Mouse (Mus musculus): ENCODE results near the gene Snrk. TPM values are rescaled to one million over a fixed set of nuclear protein-coding genes. Genes with fewer than 3 reads are reported as not detected.

Snrk gene
- total RNA-seq, 2 experiments from 2014 or later: 110 to 122 TPM

- DNase-seq (ENCODE audit: low spot score in 2 of 2): no peak
Measured at GRCm38 (mm10) chr9:122104285-122104829, 12.7 kb upstream of the Snrk start.

GRCm38 (mm10) chr9:122107701-122108375 lies 9.2 kb upstream of the Snrk start:
- DNase-seq (ENCODE audit: low spot score in 2 of 2): no peak

- DNase-seq (ENCODE audit: low spot score in 2 of 2): peak in 1 of 2 experiments; percentile 42
Measured at GRCm38 (mm10) chr9:122109553-122110225, 7.4 kb upstream of the Snrk start.

- DNase-seq (ENCODE audit: low spot score in 2 of 2): no peak
Measured at GRCm38 (mm10) chr9:122110508-122110907, 6.6 kb upstream of the Snrk start.

GRCm38 (mm10) chr9:122110921-122111320 lies 6.1 kb upstream of the Snrk start:
- no peak for DNase-seq (ENCODE audit: low spot score in 2 of 2)

- DNase-seq (ENCODE audit: low spot score in 2 of 2): no peak
Measured at GRCm38 (mm10) chr9:122115552-122115951, 1.5 kb upstream of the Snrk start.

- DNase-seq (ENCODE audit: low spot score in 2 of 2): no peak
Measured at GRCm38 (mm10) chr9:122116359-122116758, 707 bp upstream of the Snrk start.

DNA sequence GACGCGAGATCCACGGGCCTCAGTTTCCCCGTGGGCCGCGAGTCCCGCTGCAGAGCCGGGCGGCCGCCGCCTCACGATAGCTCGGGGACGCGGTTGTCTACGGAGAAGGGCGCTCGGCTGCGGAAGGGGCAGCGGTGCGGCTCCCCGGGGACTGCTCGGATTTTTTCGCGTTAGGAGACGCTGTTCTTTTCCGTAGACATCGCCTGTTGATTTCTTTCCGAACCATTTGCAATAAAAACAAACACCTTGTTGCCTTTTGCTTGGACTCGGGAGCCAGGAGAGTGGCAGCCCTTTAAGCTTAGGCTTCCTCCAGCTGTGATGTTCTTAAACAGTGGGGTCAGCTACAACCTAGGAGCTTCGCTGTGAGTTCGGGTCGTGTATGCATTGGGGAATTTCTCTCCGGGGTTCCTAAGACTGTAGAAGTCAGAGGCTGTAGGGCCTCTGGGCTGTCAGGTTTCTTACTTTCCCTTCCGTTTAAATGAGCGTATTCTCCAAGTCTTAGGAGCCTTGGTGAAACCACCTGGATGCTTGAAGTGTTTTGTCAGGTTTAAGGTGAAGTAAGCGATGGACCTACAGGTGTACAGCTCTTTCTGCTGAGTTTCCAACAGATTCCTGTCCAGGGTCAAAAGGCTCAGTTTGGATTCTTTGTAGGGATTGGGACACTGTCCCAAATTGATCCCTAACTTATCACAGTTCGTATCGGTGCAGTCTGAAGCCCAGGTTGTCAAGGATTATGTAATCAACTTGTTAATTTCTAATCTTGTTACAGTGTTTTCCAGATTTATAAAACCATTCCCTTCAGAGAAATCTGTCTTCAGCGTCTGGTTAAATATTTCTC lies 845 bp downstream of the Snrk start:
- peak in 1 of 2 experiments; percentile 43 for DNase-seq (ENCODE audit: low spot score in 2 of 2)

GRCm38 (mm10) chr9:122120089-122120488 lies 3.0 kb downstream of the Snrk start:
- DNase-seq (ENCODE audit: low spot score in 2 of 2): peak in 1 of 2 experiments; percentile 41

DNA sequence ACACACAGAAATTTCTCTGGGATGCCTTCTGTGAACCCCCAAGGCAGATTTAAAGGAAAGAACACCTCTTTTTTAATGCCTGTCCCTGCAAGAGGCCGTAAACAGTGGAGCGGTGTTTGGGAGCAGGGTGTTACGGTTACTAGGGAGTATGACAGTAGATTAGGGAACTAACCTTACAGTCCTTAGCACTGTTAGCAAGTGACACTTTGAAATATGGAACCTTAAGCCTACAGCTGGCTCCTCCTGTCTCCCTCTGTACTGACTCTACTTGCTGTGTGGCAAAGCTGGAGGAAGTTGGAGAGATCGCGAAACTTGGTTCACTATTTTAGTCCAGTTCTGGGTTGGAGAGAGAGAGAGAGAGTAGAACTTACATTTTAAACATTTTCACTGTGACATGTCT lies 5.0 kb downstream of the Snrk start:
- DNase-seq (ENCODE audit: low spot score in 2 of 2): no peak

DNA sequence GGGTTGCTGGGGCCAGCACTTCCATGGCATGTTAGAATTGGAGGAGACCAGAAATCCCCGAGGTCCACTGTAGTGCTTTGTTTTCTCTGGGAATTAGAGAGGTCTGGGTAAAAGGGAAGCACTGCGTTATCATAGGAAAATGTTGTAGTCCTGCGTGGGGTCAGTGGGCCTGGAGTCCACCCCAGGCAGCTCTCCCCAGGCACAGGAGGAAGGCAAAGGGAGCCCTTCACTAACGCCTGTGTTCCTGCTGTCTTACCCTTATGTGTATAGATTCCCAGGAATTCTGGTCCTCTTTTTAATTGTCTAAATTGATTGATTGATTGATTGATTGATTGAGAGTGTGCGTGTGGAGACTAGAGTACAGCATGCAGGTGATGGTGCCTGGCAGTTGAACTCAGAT lies 6.1 kb downstream of the Snrk start:
- no peak for DNase-seq (ENCODE audit: low spot score in 2 of 2)

GRCm38 (mm10) chr9:122125723-122126290 lies 8.7 kb downstream of the Snrk start:
- no peak for DNase-seq (ENCODE audit: low spot score in 2 of 2)

GRCm38 (mm10) chr9:122126790-122127189 lies 9.7 kb downstream of the Snrk start:
- no peak for DNase-seq (ENCODE audit: low spot score in 2 of 2)

- no peak for DNase-seq (ENCODE audit: low spot score in 2 of 2)
Measured at GRCm38 (mm10) chr9:122127271-122127785, 10.3 kb downstream of the Snrk start.

DNA sequence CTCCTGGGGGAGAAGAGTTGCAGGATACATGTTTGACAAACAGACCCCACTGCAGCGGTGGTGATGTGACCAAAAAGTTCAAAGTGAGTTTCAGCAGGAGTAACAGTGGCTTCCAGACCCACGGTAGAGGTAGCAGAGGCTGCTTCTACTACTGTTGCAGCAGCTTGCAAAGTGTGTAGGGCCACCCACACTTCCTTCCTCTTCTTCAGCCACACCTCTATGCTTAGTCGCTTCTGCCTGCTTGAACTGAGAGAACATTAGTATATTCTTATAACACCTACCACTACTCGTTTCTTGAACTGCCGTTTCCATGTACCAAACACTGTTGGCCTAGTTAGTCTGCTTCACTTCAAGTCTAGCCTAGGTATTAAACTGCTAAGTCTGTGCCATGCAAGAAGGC lies 11.6 kb downstream of the Snrk start:
- no peak for DNase-seq (ENCODE audit: low spot score in 2 of 2)

DNA sequence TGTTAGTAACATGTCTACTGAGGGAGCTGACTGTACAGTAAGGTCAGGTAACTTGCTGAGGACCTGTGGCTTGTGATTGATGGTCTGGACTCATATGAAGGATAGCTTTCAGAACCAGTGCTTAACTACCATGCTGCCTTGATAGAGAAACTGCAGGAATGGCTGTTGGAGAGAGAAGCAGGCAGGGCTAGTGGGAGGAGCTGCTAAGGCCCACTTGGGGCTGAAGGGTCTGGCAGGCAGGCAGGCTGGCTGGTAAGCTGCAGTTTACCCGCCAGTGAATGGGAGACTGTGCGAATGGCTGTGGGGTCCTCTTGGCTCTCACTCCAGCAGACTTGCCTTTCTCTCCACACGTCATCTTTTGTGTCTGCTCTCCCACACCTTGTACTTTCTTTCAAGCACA lies 13.6 kb downstream of the Snrk start:
- DNase-seq (ENCODE audit: low spot score in 2 of 2): no peak

DNA sequence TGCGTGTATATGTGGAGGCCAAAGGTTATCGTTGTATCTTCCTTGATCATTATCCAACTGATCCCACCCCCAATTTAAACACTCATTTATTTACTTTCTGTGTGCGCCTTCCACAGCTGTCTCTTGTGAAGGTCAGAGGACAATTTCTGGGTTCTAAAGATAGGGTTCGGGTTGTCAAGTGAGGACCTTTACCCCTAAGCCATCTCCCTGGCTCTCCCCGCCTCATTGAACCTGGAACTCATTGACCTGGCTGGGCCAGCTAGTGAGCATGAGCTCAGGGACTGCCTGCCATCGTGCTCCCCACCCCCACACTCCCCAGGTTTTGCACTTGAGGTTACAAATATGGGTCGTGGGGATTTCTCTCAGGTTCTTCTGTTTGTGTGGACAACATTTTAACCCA lies 15.1 kb downstream of the Snrk start:
- no peak for DNase-seq (ENCODE audit: low spot score in 2 of 2)

DNA sequence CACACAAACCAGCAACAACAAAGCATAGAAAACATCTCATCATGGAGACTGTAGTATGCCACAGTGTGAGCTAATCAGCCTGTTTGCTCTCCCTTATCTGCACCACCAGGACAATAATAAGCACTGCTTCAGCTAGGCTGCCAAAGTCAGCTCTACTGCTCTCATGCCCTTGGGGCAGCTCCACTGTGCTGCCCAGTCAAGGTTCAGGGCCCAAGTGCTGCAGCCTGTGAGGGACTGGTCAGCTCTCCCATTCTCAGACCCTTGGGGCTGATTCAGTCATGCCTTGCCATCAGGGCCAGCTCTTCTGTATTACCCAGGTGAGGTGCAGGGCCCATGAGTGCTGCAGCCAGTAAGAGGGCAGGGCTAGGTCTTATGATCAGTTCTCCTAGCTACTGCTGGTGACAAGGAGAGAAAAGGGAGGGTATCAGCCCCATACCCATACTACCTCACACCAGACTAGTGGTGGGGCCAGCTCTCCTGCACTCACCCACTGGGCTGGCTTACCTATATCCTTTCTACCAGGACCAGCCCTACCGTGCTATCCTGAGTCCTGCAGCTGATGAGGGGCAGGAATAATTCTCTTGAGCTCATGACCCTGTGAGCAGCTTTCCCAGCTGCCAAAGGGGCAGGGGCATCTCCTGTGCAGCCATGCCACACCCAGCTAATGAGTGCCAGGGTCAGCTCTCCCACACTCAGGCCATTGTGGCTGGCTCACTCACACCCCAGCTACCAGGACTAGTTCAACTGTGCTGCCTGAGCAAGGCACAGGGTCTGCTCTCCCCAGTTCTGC lies 18.2 kb downstream of the Snrk start:
- no peak for DNase-seq (ENCODE audit: low spot score in 2 of 2)

GRCm38 (mm10) chr9:122135885-122136170 lies 18.8 kb downstream of the Snrk start:
- DNase-seq (ENCODE audit: low spot score in 2 of 2): no peak

GRCm38 (mm10) chr9:122137960-122138359 lies 20.9 kb downstream of the Snrk start:
- DNase-seq (ENCODE audit: low spot score in 2 of 2): no peak
